Mouse (Mus musculus) heart, adult 8-10 months (tissue): ENCODE measurements at regions not wholly inside any gene's neighbourhood (a gene's known extent, or its start where the extent isn't known, plus 50 kb on each side); places are given as distances from the start of the nearest gene placed in this dataset.
"Not testable (repeated sequence)": the region's sequence is repeated elsewhere in the genome, so short reads cannot be mapped to it uniquely, and the experiment has no call there.

Source experiments
- DNase-seq: peaks from one replicate; pipeline ENCODE4 v3.0.0; 2022; ENCODE audit warnings: low spot score

- no peak for DNase-seq
These were observed 396.4 kb downstream of the Med10 start for GRCm38 (mm10) chr13:70198638-70199037.

- no peak for DNase-seq
These were observed 396.9 kb downstream of the Med10 start for GRCm38 (mm10) chr13:70199087-70199486.

DNA sequence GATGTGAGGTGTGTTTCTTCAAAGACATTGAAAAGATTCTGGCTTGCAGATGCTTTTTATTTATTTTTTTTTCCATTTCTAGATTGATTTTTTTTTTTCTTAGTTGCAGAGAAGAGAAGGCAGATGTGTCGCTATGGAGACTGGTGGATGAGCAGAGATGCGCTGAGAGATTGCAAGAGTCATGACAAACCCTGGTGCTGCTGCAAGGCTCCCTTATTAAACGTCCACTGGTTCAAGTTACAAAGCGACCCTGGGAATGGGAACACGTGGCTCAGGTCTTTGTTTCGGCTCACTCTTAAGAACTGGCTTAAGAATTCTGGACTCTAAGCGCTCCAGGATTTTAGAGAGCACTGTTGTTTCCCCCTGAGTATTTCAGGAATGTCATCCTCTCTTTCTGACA lies 403.1 kb downstream of the Med10 start:
- DNase-seq: no peak

GRCm38 (mm10) chr13:70210158-70210557 lies 408.0 kb downstream of the Med10 start:
- no peak for DNase-seq

GRCm38 (mm10) chr13:70213017-70213416 lies 410.8 kb downstream of the Med10 start:
- DNase-seq: no peak

- DNase-seq: no peak
These were observed 411.4 kb downstream of the Med10 start for GRCm38 (mm10) chr13:70213622-70214021.

GRCm38 (mm10) chr13:70214022-70214654 lies 411.9 kb downstream of the Med10 start:
- no peak for DNase-seq

- no peak for DNase-seq
These were observed 413.9 kb downstream of the Med10 start for GRCm38 (mm10) chr13:70216134-70216533.

- no peak for DNase-seq
These were observed 415.4 kb downstream of the Med10 start for GRCm38 (mm10) chr13:70217429-70218133.

GRCm38 (mm10) chr13:70223485-70223884 lies 413.9 kb downstream of the Ice1 start:
- no peak for DNase-seq

- DNase-seq: no peak
These were observed 410.3 kb downstream of the Ice1 start for GRCm38 (mm10) chr13:70227167-70227566.

- peak; percentile 10 for DNase-seq
These were observed 403.3 kb downstream of the Ice1 start for GRCm38 (mm10) chr13:70233896-70234799.

- DNase-seq: no peak
These were observed 393.8 kb downstream of the Ice1 start for GRCm38 (mm10) chr13:70243598-70244157.

DNA sequence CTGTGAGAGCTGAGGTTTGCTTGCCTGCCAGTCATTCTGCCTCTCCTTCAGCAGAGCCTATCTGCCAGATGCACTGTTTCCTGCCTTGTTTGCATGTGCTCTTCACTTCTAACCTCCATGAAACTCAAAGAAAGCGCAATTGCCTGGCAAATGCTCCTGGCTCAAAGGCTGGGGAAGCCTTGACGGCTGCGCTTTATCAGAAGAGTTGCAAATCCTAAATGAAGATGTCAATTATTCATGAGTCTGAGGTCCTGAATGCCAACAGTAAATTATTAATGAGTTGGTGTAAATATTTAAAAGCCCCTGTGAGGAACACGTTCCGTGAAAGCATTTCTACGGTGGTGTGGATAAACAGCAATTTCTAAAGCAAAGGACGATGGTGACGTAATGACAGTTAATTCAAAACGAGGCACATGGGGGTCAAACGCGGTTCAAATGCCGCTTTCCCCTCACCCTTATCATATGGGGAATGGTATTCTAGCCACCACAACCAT lies 377.4 kb downstream of the Ice1 start:
- DNase-seq: no peak

DNA sequence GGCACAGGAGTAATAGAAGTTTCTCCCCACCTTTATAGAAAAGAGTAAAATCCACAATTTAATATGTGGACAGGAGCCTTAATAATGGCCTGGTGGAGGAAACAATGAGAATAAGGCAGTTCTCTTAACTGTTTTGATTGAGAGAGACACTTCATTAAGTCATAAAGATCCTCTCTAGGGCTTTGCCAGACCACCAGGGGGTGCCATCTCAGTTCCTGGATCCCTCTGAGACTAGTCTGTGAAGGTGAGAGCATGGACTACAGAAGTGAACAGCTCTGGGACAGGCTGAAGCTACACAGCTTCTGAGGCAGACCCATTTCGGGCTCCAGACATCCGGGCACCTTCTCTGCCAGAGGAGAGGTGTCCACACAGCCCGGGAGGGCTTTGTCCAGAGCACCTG lies 373.8 kb downstream of the Ice1 start:
- DNase-seq: no peak

- not testable (repeated sequence) for DNase-seq
These were observed 360.5 kb downstream of the Ice1 start for GRCm38 (mm10) chr13:70276884-70277378.

- no peak for DNase-seq
These were observed 359.5 kb downstream of the Ice1 start for GRCm38 (mm10) chr13:70277667-70278591.

DNA sequence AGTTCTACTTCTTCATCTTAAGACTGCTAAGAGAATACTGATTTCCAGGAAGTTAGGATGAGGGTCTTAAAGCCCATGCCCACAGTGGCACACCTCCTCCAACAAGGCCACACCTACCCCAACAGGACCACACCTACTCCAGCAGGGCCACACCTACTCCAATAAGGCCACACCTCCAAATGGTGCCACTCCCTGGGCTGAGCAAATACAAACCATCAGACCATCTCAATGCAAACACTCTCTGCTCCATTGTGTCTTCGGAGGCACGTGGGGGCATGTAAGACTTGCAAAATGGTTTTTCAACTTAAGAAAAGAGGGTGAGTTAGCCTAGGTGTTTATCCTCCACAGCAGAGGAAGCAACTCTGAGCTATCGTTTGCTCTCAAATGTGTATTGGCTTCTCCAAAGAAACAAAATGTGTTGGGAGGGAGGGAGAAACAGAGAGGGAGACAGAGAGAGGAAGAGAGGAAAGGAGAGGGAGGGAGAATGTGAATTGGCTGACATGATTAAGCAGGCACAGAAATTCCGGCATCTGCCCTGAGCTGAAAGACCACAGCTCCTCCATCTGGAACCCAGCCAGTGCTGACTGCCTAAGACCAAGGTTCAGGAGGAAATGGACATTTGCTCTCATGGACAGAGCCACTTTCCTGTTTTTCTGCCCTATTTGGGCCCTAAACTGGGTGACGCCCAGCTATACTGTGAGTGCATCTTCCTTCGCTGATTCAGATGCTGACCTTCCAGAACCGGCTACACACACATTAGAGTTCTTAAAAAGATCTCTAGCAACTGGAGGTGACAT lies 356.2 kb downstream of the Ice1 start:
- DNase-seq: no peak

DNA sequence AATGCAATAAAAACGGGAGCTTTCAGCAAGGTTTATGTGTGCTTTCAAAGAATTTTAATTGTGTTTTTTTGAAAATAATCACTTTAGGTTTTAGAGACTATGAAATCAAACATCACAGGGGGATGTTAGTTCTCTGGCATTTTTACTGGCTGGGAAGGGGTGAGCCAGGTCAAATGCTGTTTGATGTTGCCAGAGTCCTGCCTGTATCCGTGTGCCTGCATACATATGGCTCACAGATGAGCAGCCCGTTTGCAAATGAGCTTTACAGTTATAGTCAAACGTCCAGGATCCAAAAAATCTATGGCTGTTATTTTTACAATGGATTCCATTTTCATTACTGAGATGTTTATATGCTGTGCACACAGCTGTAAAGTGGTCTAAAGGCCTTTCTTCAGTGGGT lies 354.7 kb downstream of the Ice1 start:
- DNase-seq: no peak

DNA sequence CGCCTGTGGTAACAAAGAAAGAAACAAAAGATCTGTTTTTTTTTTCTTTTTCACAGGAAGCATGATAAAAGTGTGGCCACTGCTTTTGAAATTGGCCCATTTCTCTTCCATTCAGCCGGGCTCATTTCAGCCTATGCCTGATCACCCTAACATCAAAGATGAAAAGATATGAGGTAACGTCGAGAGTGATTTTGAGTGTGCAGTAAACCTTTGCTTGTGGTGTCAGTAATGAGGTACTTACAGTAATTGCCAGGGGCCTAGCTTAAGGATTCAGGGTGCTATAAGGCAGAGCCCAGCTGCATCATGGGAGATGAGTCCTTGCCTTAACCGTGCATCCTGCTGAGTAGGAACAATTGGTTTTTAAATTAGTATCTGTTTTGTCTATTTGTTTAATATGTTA lies 354.2 kb downstream of the Ice1 start:
- no peak for DNase-seq
